Mouse (Mus musculus) adrenal gland, adult 8-10 months (tissue): Measurements from ENCODE around the gene Slc5a10. TPM values are rescaled to one million over a fixed set of nuclear protein-coding genes. Genes with fewer than 3 reads are reported as not detected.
A peak's percentile ranks its signal among the peaks of the same experiment; 100 is the strongest.

Experiments
- DNase-seq: peaks from one replicate; pipeline ENCODE4 v3.0.0; 2022
- total RNA-seq, 4 experiments: library from RNA; stranded (reverse); gene quantifications; 2 replicates each; pipeline ENCODE4 v1.2.4; 2022

The Slc5a10 gene
- total RNA-seq: under 1 TPM in 3 of 4 experiments, not detected in 1; 0.14 to 0.30 (median 0.25) TPM

DNA sequence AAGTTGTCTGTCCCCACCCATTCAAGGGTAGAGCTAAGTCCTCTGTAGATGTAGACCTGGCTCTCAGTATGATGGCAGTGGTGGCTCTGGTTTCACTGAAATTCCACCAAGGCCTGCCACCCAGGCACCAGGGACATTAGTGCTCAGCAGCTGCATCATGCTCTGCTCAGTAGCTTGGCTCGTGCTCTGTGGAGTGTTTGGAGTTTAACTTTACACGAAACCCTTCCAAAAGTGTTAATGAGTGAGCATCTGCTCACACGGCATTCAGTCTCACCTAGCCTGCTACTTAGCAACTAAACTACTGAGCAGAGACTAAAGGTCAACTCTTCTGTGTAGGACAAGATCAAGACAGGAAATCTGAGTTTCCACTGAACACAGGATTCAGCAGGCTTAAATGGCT lies at the start of gene Slc5a10:
Slc5a10 (minus strand) TSS at position 191 of the 400 bp plus-strand sequence.
- no peak for DNase-seq

DNA sequence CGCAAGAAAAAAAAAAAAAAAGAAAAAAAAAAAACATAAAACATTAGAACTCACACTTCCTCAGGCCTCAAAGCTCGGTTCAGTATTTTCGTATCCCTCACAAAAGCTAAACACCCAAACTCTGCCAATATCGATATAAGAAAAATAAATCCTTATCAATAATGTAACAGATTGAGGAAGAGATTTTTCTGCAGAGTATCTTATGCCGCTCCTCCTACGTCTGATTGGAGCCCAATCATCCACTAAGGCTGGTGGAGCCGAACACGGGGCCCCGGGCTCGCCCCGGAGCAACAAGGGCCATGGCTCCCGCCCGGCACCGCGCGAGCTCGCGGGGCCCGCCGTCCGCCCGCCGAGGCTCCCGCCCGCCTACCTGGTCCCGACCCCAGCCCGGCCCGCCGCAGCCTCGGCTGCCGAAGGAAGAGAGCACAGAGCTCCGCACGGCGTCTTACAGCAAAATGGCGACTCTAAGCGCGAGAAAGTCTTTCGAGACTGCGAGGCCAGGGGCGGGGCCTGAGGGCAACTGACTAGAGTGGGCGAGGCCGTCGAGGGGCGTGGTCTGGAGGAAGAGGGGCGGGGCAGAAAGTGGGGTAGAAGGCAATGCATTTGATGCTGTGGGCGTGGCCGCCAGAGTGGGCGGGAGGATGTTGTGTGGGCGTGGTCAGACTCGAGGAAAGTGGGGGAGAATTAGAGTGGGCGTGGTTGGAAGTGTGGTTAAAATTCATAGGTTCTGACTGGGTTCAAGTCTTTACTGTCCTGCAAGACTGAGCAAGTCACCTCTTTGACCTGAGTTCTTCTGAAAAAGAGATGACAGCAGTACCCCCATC lies 41.2 kb upstream of the Slc5a10 start, which contains the start of gene Prpsap2:
Prpsap2 (minus strand) TSS at position 505 of the 824 bp plus-strand sequence.
- peak; percentile 99 for DNase-seq

DNA sequence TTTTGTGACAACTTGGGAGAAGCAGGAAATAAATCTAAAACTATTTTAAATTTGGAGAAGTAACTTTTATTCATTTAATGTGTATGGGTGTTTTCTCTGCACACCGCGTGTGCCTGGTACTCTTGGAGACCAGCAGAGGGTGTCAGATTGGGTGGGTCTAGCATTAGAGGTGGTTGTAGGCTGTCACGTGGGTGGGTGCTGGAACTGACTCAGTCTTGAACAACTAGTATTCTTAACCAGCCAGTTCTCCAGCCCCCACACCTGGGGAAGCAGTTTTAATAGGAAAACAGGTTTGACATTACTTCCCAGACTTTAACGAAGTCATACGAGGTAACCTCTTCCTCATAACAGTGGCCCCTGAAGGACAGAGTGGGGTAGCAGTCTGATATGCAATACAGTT lies 39.9 kb upstream of the Slc5a10 start:
- DNase-seq: no peak

DNA sequence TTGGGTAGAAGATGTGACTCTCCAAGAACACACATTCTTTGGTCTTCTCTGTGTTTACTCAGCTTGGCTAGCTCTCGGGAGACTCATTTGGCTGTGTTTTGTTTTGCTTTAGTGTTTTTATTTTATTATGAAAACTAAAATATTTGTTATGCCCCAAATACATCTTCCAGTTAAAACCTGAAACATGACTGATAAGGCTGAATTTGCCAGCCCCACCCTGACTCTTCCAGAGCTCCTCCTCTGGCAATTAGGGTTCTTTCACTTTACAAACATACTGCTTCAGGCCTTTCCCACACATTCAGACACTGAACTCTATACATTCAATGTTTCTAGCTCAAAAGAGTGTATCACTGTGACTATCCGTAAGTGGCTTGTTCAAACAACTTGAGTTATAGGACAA lies 36.5 kb upstream of the Slc5a10 start:
- no peak for DNase-seq

- no peak for DNase-seq
Observed at GRCm38 (mm10) chr11:61751612-61752011, 31.0 kb upstream of the Slc5a10 start.

DNA sequence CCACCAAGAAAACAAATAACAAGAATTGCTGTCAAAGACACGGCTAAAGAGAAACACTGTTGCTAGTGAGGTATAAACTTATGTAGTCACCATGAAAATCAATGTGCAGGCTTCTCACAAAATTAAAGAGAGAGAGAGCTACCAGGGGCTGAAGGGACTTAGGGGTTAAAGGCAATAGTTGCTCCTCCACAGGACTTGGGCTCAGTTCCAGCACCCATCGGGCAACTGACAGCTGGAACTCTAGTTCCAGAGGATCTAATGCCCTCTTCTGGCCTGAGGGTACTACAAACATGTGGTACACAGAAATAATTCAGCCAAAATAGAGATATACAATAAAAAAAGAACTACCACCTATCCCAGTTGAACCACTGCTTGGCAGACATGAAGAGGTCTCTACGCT lies 26.5 kb upstream of the Slc5a10 start:
- DNase-seq: no peak

- no peak for DNase-seq
Observed at GRCm38 (mm10) chr11:61745781-61746180, 25.2 kb upstream of the Slc5a10 start.

GRCm38 (mm10) chr11:61744460-61744859 lies 23.8 kb upstream of the Slc5a10 start:
- DNase-seq: no peak

GRCm38 (mm10) chr11:61743768-61744167 lies 23.1 kb upstream of the Slc5a10 start:
- DNase-seq: no peak

DNA sequence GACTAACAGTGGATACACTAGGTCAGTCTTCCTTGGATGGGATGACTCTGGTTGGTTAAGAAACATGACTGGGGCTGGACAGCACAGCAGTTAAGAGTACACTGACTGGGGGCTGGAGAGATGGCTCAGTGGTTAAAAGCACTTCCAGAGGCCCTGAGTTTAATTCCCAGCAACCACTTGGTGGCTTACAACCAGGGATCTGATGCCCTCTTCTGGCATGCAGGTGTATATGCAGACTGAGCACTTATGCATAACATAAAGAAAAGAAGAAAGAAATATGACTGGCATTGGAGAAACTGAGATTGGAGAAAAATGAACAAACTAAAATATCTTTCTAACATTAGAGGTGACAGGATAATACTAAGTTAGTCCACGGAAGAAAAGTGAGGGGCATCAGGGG lies 19.9 kb upstream of the Slc5a10 start:
- no peak for DNase-seq

- no peak for DNase-seq
Observed at GRCm38 (mm10) chr11:61737290-61737689, 16.7 kb upstream of the Slc5a10 start.

- DNase-seq: no peak
Observed at GRCm38 (mm10) chr11:61732672-61733071, 12.0 kb upstream of the Slc5a10 start.

DNA sequence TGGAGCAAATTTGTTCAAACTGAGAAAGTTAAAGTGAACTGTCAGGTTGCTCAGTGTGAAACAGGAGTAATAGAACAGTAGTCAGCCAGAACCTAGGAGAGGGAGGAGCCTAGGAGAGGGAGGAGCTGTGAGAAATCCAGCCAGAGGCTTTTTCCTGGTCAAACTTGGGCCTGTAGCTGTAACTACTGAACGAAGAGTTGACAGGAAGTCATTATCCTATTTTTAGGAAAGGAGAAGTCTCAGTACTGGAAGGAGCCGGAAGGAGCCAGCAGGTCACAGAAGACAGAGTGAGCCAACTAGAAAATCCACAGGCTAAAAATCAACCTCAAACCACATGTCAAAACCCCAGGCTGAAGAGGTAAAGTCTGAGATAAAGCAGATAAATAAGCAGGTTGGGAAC lies 7.4 kb upstream of the Slc5a10 start:
- no peak for DNase-seq

DNA sequence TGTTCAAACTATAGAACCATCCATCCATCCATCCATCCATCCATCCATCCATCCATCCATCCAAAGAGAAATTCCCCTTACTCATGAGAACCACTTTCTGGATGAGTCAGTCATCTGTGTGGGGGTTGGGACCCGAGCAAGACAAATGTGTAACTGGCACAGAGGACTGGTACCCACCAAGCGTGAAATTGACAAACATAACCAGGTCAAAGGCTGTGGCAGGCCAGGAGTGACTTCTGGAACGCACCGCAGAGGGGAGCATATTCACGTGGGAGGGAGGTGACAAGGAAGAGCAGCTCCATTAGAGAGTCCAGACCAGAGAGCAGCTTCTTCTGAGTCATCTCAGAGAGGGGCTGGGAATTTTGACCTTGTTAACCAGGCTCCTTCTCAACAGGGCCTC lies 1.5 kb upstream of the Slc5a10 start:
- DNase-seq: no peak

DNA sequence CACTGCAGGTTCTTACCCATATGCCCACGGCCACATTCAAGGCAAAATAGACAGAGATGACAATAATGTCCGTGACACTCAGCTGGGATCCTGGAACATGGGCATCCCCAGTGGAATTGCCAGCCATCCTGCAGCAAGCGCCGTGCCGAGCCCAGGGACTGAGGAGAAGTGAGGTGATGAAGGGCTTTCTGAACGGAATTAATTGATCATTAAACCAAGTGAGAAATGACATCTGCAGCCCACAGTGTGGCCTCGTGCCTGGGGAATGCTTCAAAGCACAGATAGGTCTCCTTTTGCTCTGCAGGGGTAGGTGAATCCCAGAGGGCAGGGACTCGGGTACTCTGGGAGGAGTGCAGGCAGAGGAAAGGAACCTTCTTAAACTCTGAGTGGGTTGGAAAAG lies 800 bp downstream of the Slc5a10 start:
- DNase-seq: no peak

- no peak for DNase-seq
Observed at GRCm38 (mm10) chr11:61719387-61719786, 1.2 kb downstream of the Slc5a10 start.

DNA sequence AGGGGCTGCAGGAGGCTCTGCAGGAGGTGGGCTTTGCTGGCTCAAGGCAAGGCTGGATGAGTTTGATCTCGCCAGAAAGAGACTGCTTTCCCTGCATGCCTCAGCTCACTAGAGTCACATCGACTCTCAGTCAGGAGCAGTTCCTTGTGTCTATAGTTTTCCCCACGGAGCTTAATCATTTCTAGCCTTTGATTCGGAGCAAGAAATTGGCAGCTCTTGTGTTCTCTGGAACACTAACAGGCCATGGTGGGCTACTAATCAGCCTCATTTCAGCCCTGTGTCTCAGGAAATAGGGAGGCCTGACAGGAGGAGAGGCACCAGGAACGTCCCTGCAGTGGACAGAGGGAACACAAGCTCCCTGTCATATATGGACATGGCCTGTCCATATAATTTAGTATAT lies 2.6 kb downstream of the Slc5a10 start:
- no peak for DNase-seq

- DNase-seq: no peak
Observed at GRCm38 (mm10) chr11:61715130-61715529, 5.5 kb downstream of the Slc5a10 start.

GRCm38 (mm10) chr11:61714346-61715117 lies 6.1 kb downstream of the Slc5a10 start:
- DNase-seq: peak; percentile 49

DNA sequence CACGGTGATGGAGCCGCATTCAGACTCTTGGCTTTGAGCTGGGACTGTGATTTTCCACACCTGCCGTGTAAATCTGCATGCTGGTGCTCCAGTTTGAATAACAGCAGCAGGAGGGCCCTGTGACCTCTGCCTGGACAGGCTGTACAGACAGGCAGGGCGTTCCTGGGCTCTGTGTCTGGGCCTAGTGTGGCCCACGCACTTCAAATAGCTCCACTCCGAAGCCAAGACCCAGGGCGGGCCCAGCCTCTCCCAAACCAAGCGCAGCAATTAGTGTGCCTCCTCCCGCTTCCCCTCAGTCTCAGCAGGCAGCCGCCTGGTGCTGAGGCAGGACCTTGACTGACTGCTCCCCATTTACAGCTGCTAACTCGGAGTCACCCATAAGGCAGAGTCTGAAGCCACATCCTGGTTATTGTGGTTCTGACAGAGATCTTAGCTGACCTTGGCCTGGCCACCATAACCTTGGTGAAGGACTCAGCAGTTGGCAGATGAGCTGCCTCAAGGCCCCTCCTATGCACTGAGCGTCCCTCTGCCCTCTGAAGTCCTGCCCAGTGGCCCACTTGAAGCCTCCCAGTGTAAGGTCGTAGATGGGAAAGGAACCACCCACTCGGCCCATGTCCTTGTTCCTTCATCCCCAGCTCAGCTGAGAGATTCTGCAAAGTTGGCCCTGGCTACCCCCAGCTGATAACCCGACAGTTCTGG lies 7.3 kb downstream of the Slc5a10 start:
- DNase-seq: peak; percentile 80

DNA sequence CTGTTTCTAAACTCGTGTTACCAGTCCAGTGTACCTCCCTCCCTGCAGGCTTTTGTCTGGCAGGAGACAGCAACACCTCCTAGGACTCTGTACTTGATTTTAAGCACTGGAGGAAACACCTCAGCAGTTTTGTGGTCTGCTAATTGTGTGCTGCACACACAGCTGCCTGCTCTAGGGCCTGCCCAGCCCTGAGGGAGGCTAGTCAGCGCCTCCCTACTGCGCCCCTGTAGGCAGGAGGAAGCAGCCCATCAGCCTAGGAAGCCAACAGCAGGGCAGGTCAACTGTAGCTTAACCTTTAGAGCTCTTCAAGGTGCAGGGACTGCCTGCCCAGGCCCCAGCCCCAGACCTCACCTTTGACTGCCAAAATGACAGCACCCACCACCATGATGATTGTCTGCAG lies 11.7 kb downstream of the Slc5a10 start:
- DNase-seq: no peak

DNA sequence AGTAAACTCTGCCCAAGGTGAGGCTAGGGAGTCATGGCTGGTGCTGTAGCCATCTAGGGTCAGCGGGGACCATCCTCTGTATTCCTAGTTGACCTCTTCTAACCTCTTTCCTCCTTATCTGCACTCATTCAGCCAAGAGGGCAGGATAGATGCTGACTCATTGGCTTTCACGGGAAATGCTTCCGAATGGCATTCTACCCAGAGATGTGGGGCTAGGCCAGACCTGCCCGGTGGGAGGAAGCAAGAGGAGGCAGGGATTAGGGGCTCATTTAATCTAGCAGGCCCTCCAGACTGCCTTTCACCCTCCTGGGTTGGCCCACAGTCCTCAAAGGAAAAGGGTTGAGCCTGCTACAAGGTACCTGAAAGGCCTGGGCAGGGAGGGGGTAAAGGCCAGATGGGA lies 14.4 kb downstream of the Slc5a10 start:
- DNase-seq: no peak

GRCm38 (mm10) chr11:61705581-61705980 lies 15.0 kb downstream of the Slc5a10 start:
- DNase-seq: no peak
